Mouse (Mus musculus): Measurements from ENCODE around the gene Col23a1. TPM values are rescaled to one million over a fixed set of nuclear protein-coding genes. Genes with fewer than 3 reads are reported as not detected.

Col23a1 gene
- polyA plus RNA-seq, 1 experiment: 10.3 TPM

DNA sequence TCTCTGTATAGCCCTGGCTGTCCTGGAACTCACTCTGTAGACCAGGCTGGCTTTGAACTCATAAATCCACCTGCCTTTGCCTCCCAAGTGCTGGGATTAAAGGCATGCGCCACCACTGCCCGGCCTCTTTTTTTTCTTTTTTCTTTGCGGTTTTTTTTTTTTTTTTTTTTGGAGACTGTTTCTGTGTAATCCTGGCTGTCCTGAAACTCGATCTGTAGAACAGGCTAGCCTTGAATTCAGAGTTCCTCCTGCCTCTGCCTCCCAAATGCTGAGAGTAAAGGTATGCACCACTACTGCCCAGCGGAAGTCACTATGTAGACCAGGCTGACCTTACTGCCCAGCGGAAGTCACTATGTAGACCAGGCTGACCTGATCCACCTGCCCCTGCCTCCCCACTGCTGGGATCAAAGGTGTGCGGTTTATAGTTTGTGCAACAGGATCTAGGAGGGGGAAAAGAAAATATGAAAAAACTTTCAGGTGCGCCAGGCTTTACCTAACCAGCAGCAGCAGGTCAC lies 329.2 kb downstream of the Col23a1 start:
- TF ChIP-seq SRF (IDR thresholded peaks at IDR 0.05; ENCODE audit: control insufficient read depth, insufficient read length, low read depth): no peak
- no peak for TF ChIP-seq TCF12 (IDR thresholded peaks at IDR 0.05; ENCODE audit: insufficient read depth, poor library complexity, severe bottlenecking)
- no peak for TF ChIP-seq E2F4 (IDR thresholded peaks at IDR 0.05; ENCODE audit: insufficient read depth)
- no peak for TF ChIP-seq MYOD1 (IDR thresholded peaks at IDR 0.05; ENCODE audit: control insufficient read depth in 1 of 3, insufficient read length in 2 of 3, low read depth in 2 of 3)
- no peak for TF ChIP-seq POLR2A (IDR thresholded peaks at IDR 0.05; ENCODE audit: insufficient read length, low read depth)
- TF ChIP-seq MYOG (IDR thresholded peaks at IDR 0.05; ENCODE audit: control insufficient read depth in 1 of 3, insufficient read depth in 1 of 3, insufficient read length in 2 of 3, low read depth in 2 of 3): no peak
- no peak for TF ChIP-seq CEBPB (IDR thresholded peaks at IDR 0.05; ENCODE audit: insufficient read depth, poor library complexity, severe bottlenecking)
- TF ChIP-seq MAX (IDR thresholded peaks at IDR 0.05; ENCODE audit: low read depth): no peak
- TF ChIP-seq POLR2AphosphoS2 (IDR thresholded peaks at IDR 0.05; ENCODE audit: insufficient read length, low read depth): no peak
- TF ChIP-seq REST (IDR thresholded peaks at IDR 0.05; ENCODE audit: insufficient read depth, insufficient read length): no peak
- TF ChIP-seq TCF3 (IDR thresholded peaks at IDR 0.05; ENCODE audit: insufficient read length, low read depth): no peak
- TF ChIP-seq USF1 (IDR thresholded peaks at IDR 0.05; ENCODE audit: low read depth): no peak
- Histone ChIP-seq H3K79me2 (ENCODE audit: control insufficient read depth, insufficient read depth) (peaks cover 21% of the 10 kb centered on the region), H3K36me3 (ENCODE audit: control insufficient read depth, insufficient read depth) (peaks cover 18% of the 10 kb centered on the region), H3K4me2 (ENCODE audit: low read depth) (peak overlapping the region; percentile 73), H3K27me3 (ENCODE audit: control insufficient read depth, insufficient read depth, insufficient read length) (no peaks in the 10 kb centered on the region), H3ac (ENCODE audit: control insufficient read depth, insufficient read length) (peak overlapping the region; percentile 45), H3K4me3 (peak overlapping the region; percentile 62)

DNA sequence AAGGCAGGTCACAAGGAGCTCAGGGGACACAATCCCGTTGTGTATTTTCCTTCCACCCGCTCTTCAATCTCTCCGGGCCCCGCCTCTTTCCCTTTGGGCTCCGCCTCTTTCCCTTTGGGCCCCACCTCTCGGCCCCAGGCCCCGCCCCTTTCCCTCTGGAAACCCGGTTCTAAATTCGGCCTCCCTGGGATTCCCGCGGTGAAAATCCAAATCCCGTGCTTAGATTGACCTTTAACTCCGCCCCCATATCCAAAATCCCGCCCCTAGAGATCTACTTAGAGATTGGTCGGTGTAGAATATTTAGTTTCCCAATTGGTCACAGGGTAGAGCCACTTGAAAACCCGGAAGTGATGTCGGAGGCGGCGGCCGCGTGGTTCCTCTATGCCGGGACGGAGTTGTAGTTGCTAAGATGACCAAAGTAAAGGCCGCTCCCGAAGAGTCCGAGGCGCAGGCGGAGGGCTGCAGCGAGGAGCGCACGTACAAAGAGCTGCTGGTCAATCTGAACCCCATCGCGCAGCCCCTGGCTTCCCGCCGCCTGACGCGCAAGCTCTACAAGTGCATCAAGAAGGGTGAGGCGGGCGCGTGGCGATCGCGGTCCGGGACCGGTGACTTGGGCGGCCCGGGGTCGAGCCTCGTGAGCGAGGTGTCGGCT lies 329.8 kb downstream of the Col23a1 start, which contains the start of gene Nhp2:
TSS of gene Nhp2 (plus strand) at position 327 of the 652 bp plus-strand sequence.
- peak; percentile 37 for TF ChIP-seq USF1 (IDR thresholded peaks at IDR 0.05; ENCODE audit: low read depth)
- no peak for TF ChIP-seq POLR2AphosphoS2 (IDR thresholded peaks at IDR 0.05; ENCODE audit: insufficient read length, low read depth)
- peak; percentile 62 for TF ChIP-seq POLR2A (IDR thresholded peaks at IDR 0.05; ENCODE audit: insufficient read length, low read depth)
- TF ChIP-seq CEBPB (IDR thresholded peaks at IDR 0.05; ENCODE audit: insufficient read depth, poor library complexity, severe bottlenecking): no peak
- no peak for TF ChIP-seq TCF12 (IDR thresholded peaks at IDR 0.05; ENCODE audit: insufficient read depth, poor library complexity, severe bottlenecking)
- no peak for TF ChIP-seq SRF (IDR thresholded peaks at IDR 0.05; ENCODE audit: control insufficient read depth, insufficient read length, low read depth)
- peak; percentile 63 for TF ChIP-seq E2F4 (IDR thresholded peaks at IDR 0.05; ENCODE audit: insufficient read depth)
- no peaks in the 10 kb centered on the region for H3K27me3 ChIP-seq (ENCODE audit: control insufficient read depth, insufficient read depth, insufficient read length)
- peak within 1 kb of the TSS; percentile 62 for H3K4me3 ChIP-seq
- H3K79me2 ChIP-seq (ENCODE audit: control insufficient read depth, insufficient read depth): peaks cover 21% of the 10 kb centered on the region
- H3K4me2 ChIP-seq (ENCODE audit: low read depth): peak within 1 kb of the TSS; percentile 98
- peak within 1 kb of the TSS; percentile 45 for H3ac ChIP-seq (ENCODE audit: control insufficient read depth, insufficient read length)
- peaks cover 18% of the 10 kb centered on the region for H3K36me3 ChIP-seq (ENCODE audit: control insufficient read depth, insufficient read depth)

- peaks cover 21% of the 10 kb centered on the region for H3K79me2 ChIP-seq (ENCODE audit: control insufficient read depth, insufficient read depth)
- no peaks in the 10 kb centered on the region for H3K27me3 ChIP-seq (ENCODE audit: control insufficient read depth, insufficient read depth, insufficient read length)
- peaks cover 21% of the 10 kb centered on the region for H3K36me3 ChIP-seq (ENCODE audit: control insufficient read depth, insufficient read depth)
- H3K4me2 ChIP-seq (ENCODE audit: low read depth): peak overlapping the region; percentile 98
- no peak for TF ChIP-seq MAX (IDR thresholded peaks at IDR 0.05; ENCODE audit: low read depth)
- TF ChIP-seq MYOD1 (IDR thresholded peaks at IDR 0.05; ENCODE audit: control insufficient read depth in 1 of 3, insufficient read length in 2 of 3, low read depth in 2 of 3): no peak
- TF ChIP-seq TCF3 (IDR thresholded peaks at IDR 0.05; ENCODE audit: insufficient read length, low read depth): no peak
- TF ChIP-seq REST (IDR thresholded peaks at IDR 0.05; ENCODE audit: insufficient read depth, insufficient read length): no peak
- TF ChIP-seq CEBPB (IDR thresholded peaks at IDR 0.05; ENCODE audit: insufficient read depth, poor library complexity, severe bottlenecking): no peak
- no peak for TF ChIP-seq POLR2AphosphoS2 (IDR thresholded peaks at IDR 0.05; ENCODE audit: insufficient read length, low read depth)
- no peak for TF ChIP-seq SRF (IDR thresholded peaks at IDR 0.05; ENCODE audit: control insufficient read depth, insufficient read length, low read depth)
- no peak for TF ChIP-seq TCF12 (IDR thresholded peaks at IDR 0.05; ENCODE audit: insufficient read depth, poor library complexity, severe bottlenecking)
- no peak for TF ChIP-seq E2F4 (IDR thresholded peaks at IDR 0.05; ENCODE audit: insufficient read depth)
- no peak for TF ChIP-seq MYOG (IDR thresholded peaks at IDR 0.05; ENCODE audit: control insufficient read depth in 1 of 3, insufficient read depth in 1 of 3, insufficient read length in 2 of 3, low read depth in 2 of 3)
- TF ChIP-seq USF1 (IDR thresholded peaks at IDR 0.05; ENCODE audit: low read depth): no peak
- no peak for TF ChIP-seq POLR2A (IDR thresholded peaks at IDR 0.05; ENCODE audit: insufficient read length, low read depth)
- H3ac ChIP-seq (ENCODE audit: control insufficient read depth, insufficient read length): peak overlapping the region; percentile 45
- peak overlapping the region; percentile 62 for H3K4me3 ChIP-seq
Measured at GRCm38 (mm10) chr11:51620084-51620483, 330.4 kb downstream of the Col23a1 start.

DNA sequence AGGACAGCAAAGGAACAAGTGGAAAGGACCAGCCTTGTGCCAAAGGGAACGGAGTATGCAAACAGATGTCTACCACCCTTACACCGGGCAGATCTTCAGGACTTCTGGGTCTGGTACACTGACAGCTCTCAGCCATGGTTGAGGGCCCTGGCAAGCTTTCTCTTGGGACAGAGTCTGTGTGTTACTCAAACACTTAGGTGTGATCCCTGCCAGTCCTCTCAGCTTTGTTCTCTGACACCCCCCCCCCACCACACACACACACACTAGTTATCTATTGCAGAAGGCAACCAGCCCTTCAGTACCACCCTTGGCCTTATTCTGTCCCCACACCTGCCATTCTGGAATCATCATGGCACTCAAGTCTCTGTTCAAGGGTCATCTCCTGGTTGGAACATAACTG lies 332.1 kb downstream of the Col23a1 start:
- H3ac ChIP-seq (ENCODE audit: control insufficient read depth, insufficient read length): no peak overlapping the region
- H3K4me3 ChIP-seq: peak overlapping the region; percentile 62
- peaks cover 21% of the 10 kb centered on the region for H3K79me2 ChIP-seq (ENCODE audit: control insufficient read depth, insufficient read depth)
- no peak overlapping the region for H3K4me2 ChIP-seq (ENCODE audit: low read depth)
- H3K36me3 ChIP-seq (ENCODE audit: control insufficient read depth, insufficient read depth): peaks cover 25% of the 10 kb centered on the region
- no peak for TF ChIP-seq CEBPB (IDR thresholded peaks at IDR 0.05; ENCODE audit: insufficient read depth, poor library complexity, severe bottlenecking)
- no peak for TF ChIP-seq MYOD1 (IDR thresholded peaks at IDR 0.05; ENCODE audit: control insufficient read depth in 1 of 3, insufficient read length in 2 of 3, low read depth in 2 of 3)
- TF ChIP-seq MAX (IDR thresholded peaks at IDR 0.05; ENCODE audit: low read depth): no peak
- TF ChIP-seq REST (IDR thresholded peaks at IDR 0.05; ENCODE audit: insufficient read depth, insufficient read length): no peak
- TF ChIP-seq E2F4 (IDR thresholded peaks at IDR 0.05; ENCODE audit: insufficient read depth): no peak
- TF ChIP-seq TCF12 (IDR thresholded peaks at IDR 0.05; ENCODE audit: insufficient read depth, poor library complexity, severe bottlenecking): no peak
- no peak for TF ChIP-seq MYOG (IDR thresholded peaks at IDR 0.05; ENCODE audit: control insufficient read depth in 1 of 3, insufficient read depth in 1 of 3, insufficient read length in 2 of 3, low read depth in 2 of 3)
- no peak for TF ChIP-seq SRF (IDR thresholded peaks at IDR 0.05; ENCODE audit: control insufficient read depth, insufficient read length, low read depth)
- no peak for TF ChIP-seq POLR2AphosphoS2 (IDR thresholded peaks at IDR 0.05; ENCODE audit: insufficient read length, low read depth)
- no peak for TF ChIP-seq USF1 (IDR thresholded peaks at IDR 0.05; ENCODE audit: low read depth)
- no peak for TF ChIP-seq POLR2A (IDR thresholded peaks at IDR 0.05; ENCODE audit: insufficient read length, low read depth)
- H3K27me3 ChIP-seq (ENCODE audit: control insufficient read depth, insufficient read depth, insufficient read length): no peaks in the 10 kb centered on the region

Data from myocyte (in vitro differentiated cells).